Mouse (Mus musculus) megakaryocyte, embryonic 14.5 days (primary cell): ENCODE measurements around the gene Pdss2.

Source experiments
- FLI1 ChIP-seq: IDR thresholded peaks from 2 replicates; pipeline ENCODE4 v1.6.1; 2012; ENCODE audit warnings: low read length, inconsistent platforms, mixed read lengths
- GATA1 ChIP-seq: IDR thresholded peaks from 3 replicates; pipeline ENCODE4 v1.6.1; 2012; ENCODE audit warnings: mixed read lengths, low read length, inconsistent platforms, borderline replicate concordance

DNA sequence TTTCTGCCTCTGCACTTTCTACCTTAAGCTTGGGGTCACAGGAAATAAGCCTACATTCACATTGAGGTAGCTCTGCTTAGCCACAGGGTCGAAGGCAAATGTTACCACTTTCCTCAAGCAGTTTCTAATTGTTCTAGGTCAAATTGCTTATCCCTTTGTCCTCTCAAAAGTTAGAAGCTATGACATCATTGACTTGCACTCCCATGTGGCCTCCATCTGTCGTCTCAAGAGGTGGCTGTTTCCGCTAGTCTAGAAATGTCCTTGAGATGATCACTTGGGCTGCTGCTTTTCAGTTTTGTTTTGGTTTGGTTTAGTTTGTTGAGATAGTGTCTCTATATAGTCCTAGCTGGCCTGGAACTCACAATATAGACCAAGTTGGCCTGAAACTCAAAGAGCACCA lies 13.7 kb downstream of the Pdss2 start:
- TF ChIP-seq GATA1 (no peak), FLI1 (no peak)
